Mouse (Mus musculus): ENCODE results near the gene Gimap1.

- TF ChIP-seq POLR2A (IDR thresholded peaks at IDR 0.05; ENCODE audit: insufficient read depth, low read depth, low read length), result no peak
- TF ChIP-seq CTCF (IDR thresholded peaks at IDR 0.05; ENCODE audit: insufficient read depth, low read depth, low read length), result no peak
These were observed 41.3 kb upstream of the Gimap1 start for GRCm38 (mm10) chr6:48697555-48697930.

All from olfactory bulb, adult 2 months (tissue).